Mouse (Mus musculus): ENCODE measurements around the gene Nectin2. TPM values are rescaled to one million over a fixed set of nuclear protein-coding genes. Genes with fewer than 3 reads are reported as not detected.

Nectin2 gene
- total RNA-seq, 4 experiments from 2014 or later = 5.7 to 8.2 (median 7.0) TPM

Other genes starting within 250 kb of the Nectin2 start
- 1 to 10 TPM; 4.7 to 6.7 (median 5.9) TPM for gene Bloc1s3, start 242.1 kb downstream of the Nectin2 start, total RNA-seq (2022)
- gene Trappc6a, start 242.1 kb downstream of the Nectin2 start, total RNA-seq (2022) = 10 to 100 TPM; 17.1 to 25.2 (median 21.6) TPM
- gene Nkpd1, start 232.6 kb downstream of the Nectin2 start, total RNA-seq (2022) = under 1 TPM; 0.39 to 0.86 (median 0.77) TPM
- gene Ppp1r37, start 187.4 kb downstream of the Nectin2 start, total RNA-seq (2022) = 100 to 1,000 TPM in 2 of 4 experiments, 10 to 100 TPM in 2; 97.7 to 120 (median 108) TPM
- gene Zfp296, start 173.2 kb downstream of the Nectin2 start, total RNA-seq (2022) = 1 to 10 TPM in 2 of 4 experiments, under 1 TPM in 2; 0.90 to 1.3 (median 1.0) TPM
- 10 to 100 TPM; 43.4 to 54.4 (median 49.2) TPM for gene Gemin7, start 172.9 kb downstream of the Nectin2 start, total RNA-seq (2022)
- 100 to 1,000 TPM in 2 of 4 experiments, 10 to 100 TPM in 2; 96.9 to 109 (median 101) TPM for gene Clasrp, start 146.0 kb downstream of the Nectin2 start, total RNA-seq (2022)
- 10 to 100 TPM in 2 of 4 experiments, 1 to 10 TPM in 2; 8.3 to 11.2 (median 10.5) TPM for gene Relb, start 121.0 kb downstream of the Nectin2 start, total RNA-seq (2022)
- 100 to 1,000 TPM; 140 to 150 (median 146) TPM for gene Clptm1, start 85.5 kb downstream of the Nectin2 start, total RNA-seq (2022)
- under 1 TPM in 1 of 4 experiments, not detected in 3; 0.66 TPM for gene Apoc2, start 72.5 kb downstream of the Nectin2 start, total RNA-seq (2022)
- not detected for gene Gm44805, start 69.1 kb downstream of the Nectin2 start, total RNA-seq (2022)
- gene Apoc4, start 69.0 kb downstream of the Nectin2 start, total RNA-seq (2022) = 1 to 10 TPM in 1 of 4 experiments, not detected in 3; 1.2 TPM
- gene Apoc1, start 57.8 kb downstream of the Nectin2 start, total RNA-seq (2022) = 10 to 100 TPM in 1 of 4 experiments, 1 to 10 TPM in 3; 5.3 to 10.7 (median 6.0) TPM
- gene Apoe, start 51.3 kb downstream of the Nectin2 start, total RNA-seq (2022) = 1,000 to 10,000 TPM; 1,861 to 4,366 (median 2,827) TPM
- 100 to 1,000 TPM; 104 to 112 (median 109) TPM for gene Tomm40, start 35.0 kb downstream of the Nectin2 start, total RNA-seq (2022)
- gene Bcam, start 20.5 kb upstream of the Nectin2 start, total RNA-seq (2022) = 10 to 100 TPM; 11.0 to 15.2 (median 13.2) TPM
- gene Cblc, start 46.3 kb upstream of the Nectin2 start, total RNA-seq (2022) = not detected
- gene Bcl3, start 72.3 kb upstream of the Nectin2 start, total RNA-seq (2022) = 10 to 100 TPM in 1 of 4 experiments, 1 to 10 TPM in 1, under 1 TPM in 2; 0.75 to 11.9 (median 2.3) TPM
- 1 to 10 TPM; 1.5 to 2.6 (median 2.2) TPM for gene Gm19345, start 101.5 kb upstream of the Nectin2 start, total RNA-seq (2022)
- gene Ceacam16, start 110.8 kb upstream of the Nectin2 start, total RNA-seq (2022) = not detected
- not detected for gene Ceacam19, start 137.5 kb upstream of the Nectin2 start, total RNA-seq (2022)
- 10 to 100 TPM; 12.5 to 16.1 (median 13.8) TPM for gene Pvr, start 170.7 kb upstream of the Nectin2 start, total RNA-seq (2022)
- gene Igsf23, start 200.3 kb upstream of the Nectin2 start, total RNA-seq (2022) = under 1 TPM in 1 of 4 experiments, not detected in 3; 0.20 TPM
- gene Ceacam20, start 214.9 kb upstream of the Nectin2 start, total RNA-seq (2022) = not detected
- gene Nlrp9b, start 241.0 kb upstream of the Nectin2 start, total RNA-seq (2022) = not detected